Mouse (Mus musculus) bone marrow macrophage, adult 2 months (primary cell): ENCODE measurements around the gene Cisd2.

Experiments
- CTCF ChIP-seq: IDR thresholded peaks from 2 replicates; pipeline ENCODE4 v1.5.1; 2012; ENCODE audit warnings: low read depth, mild to moderate bottlenecking, low read length, moderate library complexity
- POLR2A ChIP-seq: IDR thresholded peaks from 2 replicates; pipeline ENCODE4 v1.6.1; 2012; ENCODE audit warnings: mild to moderate bottlenecking, low read depth, low read length, borderline replicate concordance

GRCm38 (mm10) chr3:135422232-135422855 lies 1.4 kb downstream of the Cisd2 start:
- no peak for TF ChIP-seq CTCF
- no peak for TF ChIP-seq POLR2A
